Mouse (Mus musculus): ENCODE measurements around the gene Maff.
A peak's percentile ranks its signal among the peaks of the same experiment; 100 is the strongest.

Gene Maff

GRCm38 (mm10) chr15:79399231-79400052 lies 53.0 kb downstream of the Maff start:
- DNase-seq, result no peak

GRCm38 (mm10) chr15:79400134-79400974 lies 53.9 kb downstream of the Maff start:
- no peak for DNase-seq

- DNase-seq, result no peak
Measured at GRCm38 (mm10) chr15:79400975-79401365, 54.5 kb downstream of the Maff start.

- DNase-seq, result no peak
Measured at GRCm38 (mm10) chr15:79402176-79402575, 55.8 kb downstream of the Maff start.

GRCm38 (mm10) chr15:79402836-79403762 lies 56.7 kb downstream of the Maff start, which contains the start of gene Tmem184b:
Gene Tmem184b, minus strand, starts transcription at chr15:79403569.
- DNase-seq, result peak; percentile 80

- no peak for DNase-seq
Measured at GRCm38 (mm10) chr15:79403763-79404210, 57.4 kb downstream of the Maff start.

- no peak for DNase-seq
Measured at GRCm38 (mm10) chr15:79404277-79404676, 57.9 kb downstream of the Maff start.

- DNase-seq, result no peak
Measured at GRCm38 (mm10) chr15:79406564-79406963, 60.1 kb downstream of the Maff start.
